Mouse (Mus musculus): Measurements from ENCODE around the gene Atp2a3. TPM values are rescaled to one million over a fixed set of nuclear protein-coding genes. Genes with fewer than 3 reads are reported as not detected.

Gene Atp2a3
- polyA plus RNA-seq, 1 experiment from 2014 or later, result 2.5 TPM

DNA sequence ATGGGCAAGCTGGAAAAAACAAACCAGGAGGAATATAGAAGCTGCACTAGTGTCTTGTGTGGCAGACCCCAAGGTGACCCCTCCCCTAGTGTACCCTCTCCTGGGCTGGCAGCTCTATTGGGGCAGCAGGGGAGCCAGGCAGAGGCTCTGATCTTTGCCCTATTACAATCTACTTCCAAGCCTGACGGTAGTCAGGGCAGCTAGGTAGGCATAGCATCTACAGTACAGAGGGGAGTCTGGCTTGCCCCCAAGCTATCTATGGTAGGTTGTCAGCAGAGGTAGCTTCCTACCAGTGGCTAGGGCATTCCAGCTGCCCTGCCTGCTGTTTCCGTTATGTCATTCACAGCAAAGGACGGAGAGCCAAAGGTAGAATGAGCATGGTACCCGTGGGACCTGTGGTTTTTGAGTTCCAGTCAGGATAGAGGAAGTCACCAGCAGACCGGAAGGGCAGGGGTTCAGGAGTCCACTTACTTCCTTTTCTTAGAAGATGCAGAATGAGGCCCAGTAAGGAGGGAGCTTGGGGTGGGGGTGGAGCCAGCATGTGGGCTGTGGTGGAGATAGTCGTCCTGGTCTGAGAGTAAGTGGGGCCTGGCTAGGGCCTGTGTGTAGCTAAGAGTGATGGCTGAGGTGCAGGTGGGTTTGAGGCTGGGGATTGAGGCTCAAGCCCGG is 63.4 kb downstream of the Atp2a3 start:
- ATAC-seq (ENCODE audit: low FRiP score, low read depth), result no peak
- Histone ChIP-seq H3K9ac (no peak overlapping the region), H3K36me3 (peaks cover 13% of the 10 kb centered on the region; the same call in 1 of the 2 replicates), H3K4me3 (no peak overlapping the region), H3K27ac (replicated peaks) (no peak overlapping the region), H3K4me2 (no peak overlapping the region), H3K4me1 (replicated peaks) (peaks cover 14% of the 10 kb centered on the region), H3K27me3 (peaks cover 3% of the 10 kb centered on the region; the same call in 1 of the 2 replicates), H3K9me3 (no peaks in the 10 kb centered on the region)
- WGBS, result 65% methylated on average over 7 of the region's 7 CpGs

DNA sequence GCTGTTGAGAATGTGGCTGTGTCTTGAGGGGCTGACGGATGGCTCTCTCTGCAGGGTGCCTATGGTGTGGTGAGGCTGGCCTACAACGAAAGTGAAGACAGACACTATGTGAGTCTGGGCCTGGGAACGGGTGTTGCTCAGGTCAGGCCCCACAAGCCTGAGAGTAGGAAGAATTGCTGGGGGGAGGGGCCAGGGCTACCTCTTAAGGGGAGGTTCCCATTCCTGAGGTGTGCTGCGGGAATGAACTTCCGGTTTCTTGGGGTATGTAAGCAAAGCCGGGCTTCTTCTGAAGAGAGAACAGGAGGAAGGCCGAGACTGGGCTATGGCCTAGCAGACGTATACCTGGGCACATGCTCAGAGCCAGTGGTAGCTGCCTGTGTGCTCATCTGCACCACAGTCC is 66.0 kb downstream of the Atp2a3 start:
- Histone ChIP-seq H3K27ac (replicated peaks) (no peak overlapping the region), H3K9ac (no peak overlapping the region), H3K4me1 (replicated peaks) (peaks cover 13% of the 10 kb centered on the region), H3K27me3 (no peaks in the 10 kb centered on the region), H3K4me2 (no peak overlapping the region), H3K9me3 (no peaks in the 10 kb centered on the region), H3K36me3 (peaks cover 15% of the 10 kb centered on the region; the same call in 1 of the 2 replicates), H3K4me3 (no peak overlapping the region)
- no peak for ATAC-seq (ENCODE audit: low FRiP score, low read depth)
- 63% methylated on average over 8 of the region's 8 CpGs for WGBS

DNA sequence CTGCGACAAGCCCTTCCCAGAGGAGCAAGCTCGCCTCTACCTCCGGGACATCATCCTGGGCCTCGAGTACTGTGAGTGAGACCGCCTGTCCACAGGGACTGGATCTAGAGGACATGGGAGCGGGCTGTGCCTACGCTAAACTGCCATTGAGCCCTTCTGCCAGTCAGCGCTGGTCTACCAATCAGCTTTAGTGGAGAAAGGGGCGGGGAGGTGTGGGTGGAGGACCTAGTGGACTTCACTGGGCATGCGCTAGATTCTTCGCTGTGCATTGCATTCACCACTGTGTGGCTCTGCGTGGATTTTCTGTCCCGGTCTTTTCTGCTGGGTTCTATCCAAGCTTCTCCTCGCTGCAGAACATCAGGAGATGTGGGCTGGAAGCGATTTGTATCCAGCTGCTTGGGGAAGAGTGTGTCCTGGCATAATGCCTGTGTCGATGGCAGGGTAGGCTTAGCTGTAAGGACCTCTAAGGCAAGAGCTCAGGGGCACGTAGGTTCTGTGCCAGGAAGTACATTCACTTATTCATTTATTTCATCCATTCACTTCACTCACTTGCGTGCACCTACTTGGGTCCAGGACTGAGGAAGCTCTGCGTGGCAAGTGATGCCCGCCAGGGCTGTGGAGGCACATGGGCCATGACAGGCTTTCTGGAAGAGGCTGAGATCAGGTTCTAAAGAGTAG is 70.0 kb downstream of the Atp2a3 start:
- H3K27me3 ChIP-seq, result no peaks in the 10 kb centered on the region
- 25% methylated on average over 20 of the region's 20 CpGs for WGBS
- peak; percentile 95 for ATAC-seq (ENCODE audit: low FRiP score, low read depth)
- H3K27ac ChIP-seq (replicated peaks), result peak overlapping the region; percentile 72
- peaks cover 10% of the 10 kb centered on the region for H3K4me1 ChIP-seq (replicated peaks)
- H3K4me3 ChIP-seq, result peak overlapping the region; percentile 34
- peak overlapping the region; percentile 32 for H3K9ac ChIP-seq
- peaks cover 23% of the 10 kb centered on the region; the same call in 1 of the 2 replicates for H3K36me3 ChIP-seq
- H3K9me3 ChIP-seq, result no peaks in the 10 kb centered on the region
- peak overlapping the region; percentile 67 for H3K4me2 ChIP-seq

DNA sequence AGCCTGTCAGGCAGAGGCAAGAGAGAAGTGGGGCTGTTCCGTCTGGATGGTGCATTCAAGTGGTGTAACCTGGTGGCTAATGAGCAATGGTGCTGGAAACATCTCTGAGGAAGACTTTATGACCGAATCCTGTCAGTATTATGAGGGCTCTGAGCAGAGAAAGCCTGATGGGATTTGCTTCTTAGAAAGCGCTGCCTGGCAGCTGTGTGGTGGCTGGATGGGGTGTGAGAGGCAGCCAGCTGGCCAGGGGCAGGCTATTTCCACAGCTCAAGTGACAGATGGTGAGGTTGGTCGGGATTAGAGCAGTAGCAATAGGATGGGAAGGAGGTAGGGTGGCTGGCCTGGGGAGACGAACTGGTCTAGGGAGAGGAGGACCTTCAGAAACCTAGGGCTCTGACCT is 70.6 kb downstream of the Atp2a3 start:
- Histone ChIP-seq H3K4me3 (no peak overlapping the region), H3K9ac (peak overlapping the region; percentile 1), H3K36me3 (peaks cover 28% of the 10 kb centered on the region; the same call in 1 of the 2 replicates), H3K9me3 (no peaks in the 10 kb centered on the region), H3K27ac (replicated peaks) (peak overlapping the region; percentile 72), H3K27me3 (no peaks in the 10 kb centered on the region), H3K4me1 (replicated peaks) (peaks cover 10% of the 10 kb centered on the region), H3K4me2 (peak overlapping the region; percentile 67)
- WGBS, result 54% methylated on average over 5 of the region's 5 CpGs
- no peak for ATAC-seq (ENCODE audit: low FRiP score, low read depth)

DNA sequence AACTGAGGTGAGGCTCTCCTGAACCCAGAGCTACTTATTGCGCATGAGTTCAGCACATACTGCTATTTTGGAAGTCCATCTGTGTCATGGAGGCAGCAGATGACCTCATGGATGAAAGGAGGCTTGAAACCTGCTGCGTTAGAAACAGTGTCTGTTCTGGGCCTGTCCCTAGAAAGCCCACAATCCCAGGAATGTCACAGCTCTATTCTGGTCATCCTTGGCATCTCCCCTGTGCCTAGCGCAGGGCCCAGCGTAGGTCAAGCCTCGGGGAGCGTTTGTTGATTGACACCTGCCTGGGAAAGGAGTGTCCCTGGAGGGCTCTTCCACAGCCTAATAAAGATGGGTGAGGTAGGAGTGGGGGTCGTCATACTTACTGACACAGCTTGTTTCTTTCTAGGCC is 75.1 kb downstream of the Atp2a3 start:
- Histone ChIP-seq H3K36me3 (peaks cover 29% of the 10 kb centered on the region), H3K27me3 (no peaks in the 10 kb centered on the region), H3K27ac (replicated peaks) (no peak overlapping the region), H3K9ac (no peak overlapping the region), H3K4me3 (no peak overlapping the region), H3K4me1 (replicated peaks) (peaks cover 7% of the 10 kb centered on the region), H3K9me3 (no peaks in the 10 kb centered on the region), H3K4me2 (no peak overlapping the region)
- WGBS, result 81% methylated on average over 7 of the region's 7 CpGs
- ATAC-seq (ENCODE audit: low FRiP score, low read depth), result no peak

DNA sequence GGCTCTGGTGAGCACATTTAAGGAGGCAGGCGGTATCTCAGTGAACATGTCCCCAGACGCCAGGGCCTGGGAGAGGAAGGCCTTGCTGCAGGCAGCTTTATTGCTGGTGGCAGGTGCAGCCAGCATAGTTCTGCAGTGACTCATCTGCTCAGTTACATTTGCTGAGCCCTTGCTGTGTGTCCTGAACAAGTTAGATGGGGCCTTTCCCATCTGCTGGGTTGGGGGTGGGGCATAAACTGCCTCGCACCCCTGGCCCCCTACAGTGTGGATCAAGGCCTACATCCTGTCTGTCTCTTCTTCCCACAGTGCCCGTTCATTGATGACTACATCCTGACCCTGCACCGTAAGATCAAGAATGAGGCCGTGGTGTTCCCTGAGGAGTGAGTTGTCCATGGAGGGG is 75.9 kb downstream of the Atp2a3 start:
- H3K27ac ChIP-seq (replicated peaks), result no peak overlapping the region
- H3K36me3 ChIP-seq, result peaks cover 29% of the 10 kb centered on the region
- no peak for ATAC-seq (ENCODE audit: low FRiP score, low read depth)
- WGBS, result 51% methylated on average over 6 of the region's 6 CpGs
- H3K4me2 ChIP-seq, result no peak overlapping the region
- H3K9me3 ChIP-seq, result no peaks in the 10 kb centered on the region
- no peak overlapping the region for H3K9ac ChIP-seq
- no peaks in the 10 kb centered on the region for H3K4me1 ChIP-seq (replicated peaks)
- no peaks in the 10 kb centered on the region for H3K27me3 ChIP-seq
- H3K4me3 ChIP-seq, result no peak overlapping the region

DNA sequence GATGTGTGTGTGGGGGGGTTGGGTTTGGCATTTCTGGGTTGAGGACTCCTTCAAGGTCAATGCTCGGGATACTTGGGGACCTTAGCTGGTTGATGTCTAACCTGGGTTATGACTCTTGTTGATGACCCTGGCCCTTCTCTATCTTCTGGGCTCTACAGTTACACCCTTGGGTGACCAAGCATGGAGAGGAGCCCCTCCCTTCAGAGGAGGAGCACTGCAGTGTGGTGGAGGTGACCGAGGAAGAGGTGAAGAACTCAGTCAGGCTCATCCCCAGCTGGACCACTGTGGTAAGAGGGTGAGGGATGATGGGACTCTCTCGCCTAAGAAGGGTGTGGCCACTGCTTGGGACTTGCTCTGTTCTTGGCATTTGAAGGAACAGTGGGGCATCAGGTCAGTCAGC is 76.7 kb downstream of the Atp2a3 start:
- Histone ChIP-seq H3K4me1 (replicated peaks) (no peaks in the 10 kb centered on the region), H3K36me3 (peaks cover 29% of the 10 kb centered on the region), H3K9ac (no peak overlapping the region), H3K9me3 (no peaks in the 10 kb centered on the region), H3K4me3 (no peak overlapping the region), H3K4me2 (no peak overlapping the region), H3K27me3 (no peaks in the 10 kb centered on the region), H3K27ac (replicated peaks) (no peak overlapping the region)
- 91% methylated on average over 3 of the region's 3 CpGs for WGBS
- ATAC-seq (ENCODE audit: low FRiP score, low read depth), result no peak

DNA sequence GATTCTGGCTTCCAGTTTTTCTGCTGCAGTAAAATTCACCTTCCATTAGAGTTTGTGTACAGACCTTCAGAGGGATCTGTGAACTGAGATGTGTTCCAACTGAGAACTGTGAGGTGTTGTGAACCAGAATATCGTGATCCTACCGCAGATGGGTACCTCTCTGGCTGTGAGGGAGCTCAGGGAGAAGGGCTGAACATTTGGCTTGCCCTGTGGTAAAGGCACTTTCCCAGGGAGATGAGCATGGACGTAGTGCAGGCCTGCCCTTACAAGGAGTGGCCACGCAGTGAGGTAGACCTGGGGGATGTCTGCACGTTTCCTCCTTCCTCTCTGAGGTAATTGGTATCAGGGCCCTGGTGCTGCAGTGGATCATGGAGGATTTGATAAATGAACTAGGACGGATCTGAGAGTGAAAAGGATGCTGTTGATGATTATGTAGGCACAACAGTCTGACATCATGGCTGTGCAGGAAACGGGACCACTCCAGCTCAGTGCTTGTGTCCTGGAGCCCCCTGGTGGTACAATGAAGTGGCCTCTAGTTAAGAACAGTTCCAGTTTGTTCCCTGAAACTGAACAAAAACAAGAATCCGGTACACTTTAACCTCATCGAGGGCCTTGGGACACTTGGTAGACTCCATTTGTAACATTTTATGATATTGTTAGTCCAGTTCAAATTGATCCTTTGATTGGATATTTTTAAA is 78.3 kb downstream of the Atp2a3 start:
- H3K9ac ChIP-seq, result no peak overlapping the region
- no peak; the same call in 1 of the 2 replicates for ATAC-seq (ENCODE audit: low FRiP score, low read depth)
- H3K4me2 ChIP-seq, result no peak overlapping the region
- no peaks in the 10 kb centered on the region for H3K4me1 ChIP-seq (replicated peaks)
- H3K4me3 ChIP-seq, result no peak overlapping the region
- H3K27me3 ChIP-seq, result no peaks in the 10 kb centered on the region
- peaks cover 21% of the 10 kb centered on the region for H3K36me3 ChIP-seq
- H3K27ac ChIP-seq (replicated peaks), result no peak overlapping the region
- WGBS, result 62% methylated on average over 9 of the region's 9 CpGs
- H3K9me3 ChIP-seq, result no peaks in the 10 kb centered on the region

Small RNA genes lying within 50 kb of the gene (microRNA-seq; reads per million reads assigned to microRNA genes)
- not detected for gene Gm44467

Other genes with a start within 250 kb of the Atp2a3 start
- gene Cyb5d2, start 165.0 kb upstream of the Atp2a3 start, polyA plus RNA-seq (2015; fragmentation: Nextera tagmentation; extraction: Ambion mirVana), result 8.5 and 9.0 TPM in 2 replicates
- 14.0 and 14.3 TPM in 2 replicates for gene Zzef1, start 164.9 kb upstream of the Atp2a3 start, polyA plus RNA-seq (2015; fragmentation: Nextera tagmentation; extraction: Ambion mirVana)
- gene P2rx1, start 37.9 kb downstream of the Atp2a3 start, polyA plus RNA-seq (2015; fragmentation: Nextera tagmentation; extraction: Ambion mirVana), result 0.39 and 0.73 TPM in 2 replicates
- gene Camkk1, start 57.8 kb downstream of the Atp2a3 start, polyA plus RNA-seq (2015; fragmentation: Nextera tagmentation; extraction: Ambion mirVana), result 32.2 and 32.4 TPM in 2 replicates
- gene Ncbp3, start 86.6 kb downstream of the Atp2a3 start, polyA plus RNA-seq (2015; fragmentation: Nextera tagmentation; extraction: Ambion mirVana), result 10.4 and 10.6 TPM in 2 replicates
- gene Itgae, start 129.4 kb downstream of the Atp2a3 start, polyA plus RNA-seq (2015; fragmentation: Nextera tagmentation; extraction: Ambion mirVana), result 0.22 and 0.35 TPM in 2 replicates
- gene Haspin, start 177.1 kb downstream of the Atp2a3 start, polyA plus RNA-seq (2015; fragmentation: Nextera tagmentation; extraction: Ambion mirVana), result 4.0 TPM in 2 replicates
- 0.43 and 0.49 TPM in 2 replicates for gene P2rx5, start 199.3 kb downstream of the Atp2a3 start, polyA plus RNA-seq (2015; fragmentation: Nextera tagmentation; extraction: Ambion mirVana)
- 126 and 131 TPM in 2 replicates for gene Emc6, start 215.9 kb downstream of the Atp2a3 start, polyA plus RNA-seq (2015; fragmentation: Nextera tagmentation; extraction: Ambion mirVana)
- gene Tax1bp3, start 215.9 kb downstream of the Atp2a3 start, polyA plus RNA-seq (2015; fragmentation: Nextera tagmentation; extraction: Ambion mirVana), result 131 TPM in 2 replicates
- 16.2 and 18.4 TPM in 2 replicates for gene Ctns, start 237.9 kb downstream of the Atp2a3 start, polyA plus RNA-seq (2015; fragmentation: Nextera tagmentation; extraction: Ambion mirVana)
- 2.6 and 2.9 TPM in 2 replicates for gene Shpk, start 238.3 kb downstream of the Atp2a3 start, polyA plus RNA-seq (2015; fragmentation: Nextera tagmentation; extraction: Ambion mirVana)